Mouse (Mus musculus): Measurements from ENCODE around the gene Nfib.

Nfib gene

DNA sequence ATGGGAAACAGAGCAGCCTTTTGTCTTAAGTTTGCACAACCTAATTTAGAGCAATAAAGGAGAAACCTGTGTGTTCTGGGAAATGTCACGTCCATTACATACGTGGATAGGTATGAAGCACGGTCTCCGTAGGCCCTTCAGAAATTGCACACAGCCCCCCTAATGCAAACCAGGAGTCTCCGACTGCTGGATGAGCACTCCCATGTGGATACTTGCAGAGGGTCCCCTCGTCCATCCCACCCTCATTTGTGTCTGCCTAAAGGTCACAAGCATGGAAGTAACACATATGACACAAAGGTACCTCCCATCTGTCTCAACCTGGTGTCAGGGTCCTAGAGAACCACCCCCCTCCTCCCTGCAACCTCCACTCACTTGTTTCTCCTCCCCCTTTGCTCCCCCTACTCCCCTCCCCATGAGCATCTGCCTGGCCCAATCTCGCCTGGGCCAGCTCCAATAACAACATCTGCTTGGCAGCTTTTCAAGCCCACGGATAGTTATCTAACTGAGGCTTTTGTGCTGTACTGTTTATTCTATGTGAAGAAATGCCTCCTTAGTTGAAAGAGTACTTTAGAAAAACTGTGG, 241.4 kb downstream of the Nfib start:
- DNase-seq (ENCODE audit: low spot score), result no peak

DNA sequence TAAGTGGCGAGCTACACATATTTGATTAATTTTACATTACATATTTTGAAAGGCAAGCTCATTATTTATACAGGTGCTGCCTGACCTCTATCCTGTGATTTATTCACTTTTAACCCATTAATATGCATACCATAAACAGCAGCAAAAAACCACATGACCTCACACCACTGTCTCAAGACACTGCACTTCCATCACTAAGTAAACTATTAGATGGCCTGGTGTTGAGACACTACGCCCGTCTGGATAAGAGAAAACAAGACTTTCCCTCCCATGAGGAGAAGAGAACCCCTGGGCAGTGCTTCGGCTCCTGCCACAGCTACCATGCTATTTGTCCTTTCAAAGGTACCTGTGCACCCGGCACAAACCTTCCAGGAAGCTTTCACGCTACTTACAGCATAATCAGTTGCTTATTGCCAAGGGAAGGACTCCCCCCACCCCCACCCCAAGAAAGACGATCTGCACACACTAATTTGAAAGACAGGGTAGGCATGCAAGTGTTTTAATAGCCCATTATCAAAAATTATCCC, 242.3 kb downstream of the Nfib start:
- DNase-seq (ENCODE audit: low spot score), result no peak

GRCm38 (mm10) chr4:82461676-82462075, 243.9 kb downstream of the Nfib start:
- no peak for DNase-seq (ENCODE audit: low spot score)

DNA sequence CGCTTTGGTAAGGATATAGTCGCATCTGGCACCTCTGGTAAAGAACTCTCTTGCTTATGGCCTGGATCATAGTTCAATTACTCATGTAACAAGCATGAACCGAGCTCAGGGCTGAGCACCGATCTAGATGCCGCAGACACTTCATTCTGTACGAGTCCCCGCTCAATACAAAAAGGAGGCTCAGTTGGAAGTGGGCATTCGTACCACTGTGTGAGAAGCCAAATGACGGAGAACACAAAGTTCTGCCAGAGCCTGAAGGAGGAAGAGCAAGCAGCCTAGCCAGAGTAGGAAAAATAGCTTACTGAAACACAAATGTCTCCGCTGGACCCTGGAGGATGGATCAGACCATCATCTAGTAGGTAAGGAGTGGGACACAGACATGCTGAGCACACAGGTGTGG, 246.7 kb downstream of the Nfib start:
- no peak for DNase-seq (ENCODE audit: low spot score)

GRCm38 (mm10) chr4:82456908-82457307, 248.6 kb downstream of the Nfib start:
- no peak for DNase-seq (ENCODE audit: low spot score)

DNA sequence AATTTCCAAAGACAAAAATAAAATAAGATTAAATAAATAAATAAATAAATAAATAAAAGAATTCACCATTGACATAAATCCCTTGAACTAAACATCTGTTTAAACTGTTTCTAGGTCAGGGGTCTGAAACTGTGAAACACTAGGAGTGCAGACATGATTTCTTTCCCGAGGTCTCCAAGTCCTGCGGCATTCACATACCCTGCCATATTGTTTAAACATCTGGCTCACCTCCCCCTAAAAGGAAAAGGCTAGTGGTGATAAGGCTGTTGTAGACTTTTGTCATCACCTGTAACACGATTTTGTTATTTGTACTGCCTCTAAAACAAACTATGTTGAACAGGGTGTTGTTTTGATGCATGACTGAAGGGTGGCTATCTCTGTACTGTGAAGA, 249.2 kb downstream of the Nfib start:
- DNase-seq (ENCODE audit: low spot score), result no peak

DNA sequence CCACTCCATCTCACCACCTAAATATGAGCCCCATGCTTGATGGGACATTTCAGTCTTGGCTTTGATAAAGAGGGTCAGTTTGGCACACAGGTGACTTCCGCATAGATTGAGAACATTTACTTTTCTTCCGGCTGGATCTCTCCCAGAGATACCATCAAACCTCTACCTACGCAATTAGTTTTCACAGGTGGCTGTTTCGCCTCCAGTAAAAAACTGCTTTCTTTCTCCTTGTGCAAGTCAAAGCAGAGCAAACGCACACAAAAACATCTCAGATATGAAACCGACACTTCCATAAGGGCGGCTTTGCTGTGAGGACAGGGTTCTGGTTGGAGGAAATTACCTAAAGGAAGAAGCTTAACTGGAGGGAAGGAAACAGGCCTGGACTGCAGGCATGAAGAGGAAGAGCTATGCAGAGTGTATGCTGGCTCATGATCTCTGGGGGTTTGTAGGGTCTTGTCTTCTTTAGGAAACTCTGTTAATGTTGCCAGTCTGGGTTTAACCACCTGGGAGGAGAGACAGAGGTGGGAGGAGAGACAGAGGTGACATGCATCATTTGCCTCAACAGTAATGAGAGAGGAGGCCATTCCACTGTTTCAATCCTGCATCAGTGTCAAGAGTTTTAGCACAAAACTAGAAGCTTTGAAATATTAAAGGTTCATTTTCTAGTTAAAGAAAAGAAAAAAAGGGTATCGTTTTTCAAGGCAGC, 249.8 kb downstream of the Nfib start:
- no peak for DNase-seq (ENCODE audit: low spot score)

- DNase-seq (ENCODE audit: low spot score), result no peak
These were observed 250.6 kb downstream of the Nfib start for GRCm38 (mm10) chr4:82454989-82455388.

GRCm38 (mm10) chr4:82453341-82453740, 252.2 kb downstream of the Nfib start:
- no peak for DNase-seq (ENCODE audit: low spot score)

- DNase-seq (ENCODE audit: low spot score), result no peak
These were observed 252.6 kb downstream of the Nfib start for GRCm38 (mm10) chr4:82452905-82453304.

DNA sequence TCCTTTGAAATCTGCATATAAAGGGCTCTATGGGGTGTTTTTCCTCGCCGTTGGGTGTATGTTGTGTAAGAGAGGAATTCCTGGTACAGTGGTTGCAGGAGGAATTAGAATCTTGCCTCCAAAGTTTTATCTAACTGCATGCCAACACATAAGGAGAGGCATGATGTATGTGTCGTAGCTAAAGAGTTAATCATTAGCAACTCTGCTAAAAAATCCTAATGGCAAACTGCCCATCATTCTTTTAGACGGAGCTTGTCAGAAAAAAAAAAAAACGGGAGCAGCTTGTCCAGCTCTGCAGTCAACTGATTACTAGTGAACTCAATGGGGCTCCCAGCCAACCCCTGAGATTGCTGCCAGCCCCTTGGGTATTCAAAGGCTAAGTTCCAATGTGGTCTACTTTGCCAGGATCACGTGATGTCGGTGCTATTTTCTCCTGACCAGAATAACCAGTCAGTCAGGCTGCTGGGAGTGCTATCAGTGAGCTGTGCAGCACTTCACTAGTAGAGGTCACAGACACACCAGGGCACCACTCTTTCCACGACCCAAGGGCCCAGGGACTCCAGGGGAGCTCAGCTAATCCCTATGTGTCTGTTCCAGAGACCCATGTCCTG, 258.4 kb downstream of the Nfib start:
- peak; percentile 56 for DNase-seq (ENCODE audit: low spot score)

GRCm38 (mm10) chr4:82444078-82444477, 261.5 kb downstream of the Nfib start:
- no peak for DNase-seq (ENCODE audit: low spot score)

DNA sequence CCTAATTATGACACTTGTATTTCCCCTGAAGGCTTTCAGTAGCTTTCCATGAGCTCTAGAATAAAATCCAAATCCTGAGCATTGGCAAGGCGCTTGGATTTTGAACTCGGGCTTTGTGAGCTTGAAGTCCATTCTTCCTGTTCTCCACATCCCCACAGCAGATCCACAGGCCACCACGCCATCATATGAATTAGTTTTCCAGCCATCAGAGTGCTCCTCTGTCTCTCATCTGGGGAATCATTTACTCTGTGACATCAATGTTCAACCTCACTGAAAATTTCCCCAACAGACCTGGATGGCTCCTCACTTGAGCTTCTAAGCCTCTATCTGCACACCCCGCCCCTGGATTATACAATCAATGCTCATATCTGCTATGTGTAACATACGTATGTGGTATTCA, 262.1 kb downstream of the Nfib start:
- no peak for DNase-seq (ENCODE audit: low spot score)

DNA sequence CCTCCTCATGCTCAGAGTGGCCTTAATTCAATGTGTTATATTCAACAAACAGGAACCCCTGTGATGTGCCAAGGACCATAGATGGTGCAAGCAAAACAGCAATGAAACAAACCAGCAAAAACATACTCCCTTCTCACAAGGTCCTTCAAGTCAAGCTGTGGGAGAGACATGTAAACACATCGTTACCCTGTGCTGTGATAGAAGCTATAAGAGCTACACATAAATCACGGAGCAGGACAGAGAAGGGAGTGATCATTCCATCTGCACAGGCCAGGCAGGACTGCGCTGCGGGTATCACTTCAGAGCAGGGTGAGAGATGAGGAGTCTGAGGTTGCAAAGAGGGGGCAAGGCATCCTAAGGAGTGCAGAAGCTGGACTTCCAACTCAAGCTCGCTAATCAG, 262.5 kb downstream of the Nfib start:
- DNase-seq (ENCODE audit: low spot score), result no peak

DNA sequence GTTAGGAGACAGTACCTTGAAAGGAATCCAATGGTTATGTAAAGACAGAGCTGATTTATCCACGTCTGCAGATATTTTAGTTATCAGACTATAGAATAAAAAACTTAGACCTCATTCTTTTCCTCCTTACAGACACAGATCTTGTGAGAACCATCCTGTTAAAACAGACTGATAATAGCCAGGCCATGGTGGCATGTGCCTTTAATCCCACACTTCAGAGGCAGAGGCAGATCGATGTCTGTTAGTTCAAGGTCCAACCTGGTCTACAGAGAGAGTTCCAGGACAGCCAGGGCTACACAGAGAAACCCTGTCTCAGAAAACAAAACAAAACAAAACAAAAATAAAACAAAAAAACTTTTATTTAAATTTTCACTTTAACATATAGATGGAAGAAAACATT, 264.9 kb downstream of the Nfib start:
- DNase-seq (ENCODE audit: low spot score), result no peak

DNA sequence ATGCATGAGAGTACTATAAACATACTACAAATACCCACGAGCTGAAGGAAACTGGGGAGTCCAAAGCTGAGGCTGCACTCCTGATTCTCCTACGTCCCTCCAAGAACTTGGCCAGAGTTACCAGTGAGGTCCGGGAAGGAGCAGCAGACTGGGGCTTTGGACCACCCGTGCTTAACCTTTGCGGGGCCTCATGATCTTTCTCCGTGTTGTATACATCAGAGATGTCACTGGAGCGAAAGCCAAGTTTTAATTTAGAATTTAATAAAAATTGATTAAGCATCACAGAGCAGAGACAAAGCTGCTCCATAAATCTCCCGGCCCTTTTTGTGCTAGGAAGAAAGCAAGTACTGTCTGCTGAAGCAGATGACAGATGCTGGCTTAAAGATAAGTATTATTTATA, 265.7 kb downstream of the Nfib start:
- DNase-seq (ENCODE audit: low spot score), result no peak

- DNase-seq (ENCODE audit: low spot score), result no peak
These were observed 266.9 kb downstream of the Nfib start for GRCm38 (mm10) chr4:82438631-82439030.

DNA sequence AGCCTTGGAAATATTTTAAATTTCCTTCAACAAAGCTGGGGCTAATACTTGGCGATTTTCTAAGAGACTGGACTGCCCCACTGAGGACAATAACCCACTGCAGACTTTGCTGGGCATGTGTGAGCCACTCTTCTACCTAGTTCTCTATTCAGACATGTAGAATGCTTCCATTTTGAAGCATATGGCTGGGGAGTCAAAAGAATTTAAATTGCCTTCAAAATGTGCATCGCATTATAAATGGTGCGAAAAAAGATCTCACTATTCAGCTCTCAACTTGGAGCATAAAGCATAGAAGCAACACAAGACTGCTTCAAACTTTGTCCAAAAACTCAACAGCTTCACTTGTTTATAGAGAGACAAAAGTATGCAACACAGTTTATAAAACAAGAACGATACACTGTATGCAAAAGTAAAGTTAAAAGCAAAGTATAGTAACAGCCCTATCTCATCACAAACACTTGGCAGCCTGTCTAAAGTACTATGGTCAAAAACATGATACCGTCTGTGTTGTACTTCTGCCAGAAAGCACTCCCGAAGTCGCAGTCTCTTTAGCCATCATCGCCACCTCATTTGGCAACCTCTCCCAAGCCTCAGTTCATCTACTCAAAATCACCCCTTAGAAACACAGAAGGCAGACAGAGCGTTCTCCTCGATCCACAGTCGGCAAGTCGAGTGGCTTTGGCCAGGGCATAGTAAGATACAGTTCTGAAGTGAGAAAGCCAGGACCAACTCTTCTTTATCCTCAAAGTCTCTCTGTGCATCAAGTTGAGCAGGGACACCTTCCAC, 267.8 kb downstream of the Nfib start:
- no peak for DNase-seq (ENCODE audit: low spot score)

DNA sequence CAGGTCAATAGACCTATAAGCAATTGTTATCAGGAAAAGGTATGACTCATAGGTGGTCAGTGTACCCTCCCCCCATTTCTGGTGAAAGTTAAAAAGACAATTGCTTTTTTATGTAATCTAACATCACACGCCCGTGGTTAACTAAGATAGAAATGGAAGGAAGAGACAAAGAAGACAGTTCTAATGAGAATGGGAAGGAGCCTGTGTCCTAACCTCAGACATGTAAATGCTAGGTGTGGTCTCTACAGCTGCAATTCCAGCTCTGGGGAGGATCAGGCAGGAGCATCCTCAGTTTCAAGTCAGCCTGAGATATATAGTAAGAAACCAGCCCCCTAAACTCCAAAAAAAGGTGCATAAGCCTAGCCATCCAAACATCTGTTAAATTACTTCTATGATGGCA, 268.9 kb downstream of the Nfib start:
- DNase-seq (ENCODE audit: low spot score), result no peak

DNA sequence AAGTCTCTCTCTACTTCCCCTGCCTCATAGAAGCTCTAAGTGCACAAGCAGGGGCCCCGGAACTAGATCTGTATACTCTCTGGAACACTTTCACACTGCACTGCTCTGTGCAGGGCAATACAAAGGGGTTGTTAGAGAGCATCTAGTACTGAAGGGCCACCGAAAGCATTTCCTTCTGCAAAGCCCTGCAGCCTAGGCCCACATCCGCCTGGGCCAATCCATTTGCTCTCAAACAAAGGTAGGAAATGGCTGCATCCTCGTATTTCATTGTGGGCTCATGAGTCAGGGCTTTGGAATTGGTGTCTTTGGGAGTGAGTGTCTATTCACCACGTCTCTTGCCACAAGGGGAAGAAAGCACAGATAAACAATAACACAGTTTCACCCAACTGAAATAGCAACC, 269.8 kb downstream of the Nfib start:
- no peak for DNase-seq (ENCODE audit: low spot score)

DNA sequence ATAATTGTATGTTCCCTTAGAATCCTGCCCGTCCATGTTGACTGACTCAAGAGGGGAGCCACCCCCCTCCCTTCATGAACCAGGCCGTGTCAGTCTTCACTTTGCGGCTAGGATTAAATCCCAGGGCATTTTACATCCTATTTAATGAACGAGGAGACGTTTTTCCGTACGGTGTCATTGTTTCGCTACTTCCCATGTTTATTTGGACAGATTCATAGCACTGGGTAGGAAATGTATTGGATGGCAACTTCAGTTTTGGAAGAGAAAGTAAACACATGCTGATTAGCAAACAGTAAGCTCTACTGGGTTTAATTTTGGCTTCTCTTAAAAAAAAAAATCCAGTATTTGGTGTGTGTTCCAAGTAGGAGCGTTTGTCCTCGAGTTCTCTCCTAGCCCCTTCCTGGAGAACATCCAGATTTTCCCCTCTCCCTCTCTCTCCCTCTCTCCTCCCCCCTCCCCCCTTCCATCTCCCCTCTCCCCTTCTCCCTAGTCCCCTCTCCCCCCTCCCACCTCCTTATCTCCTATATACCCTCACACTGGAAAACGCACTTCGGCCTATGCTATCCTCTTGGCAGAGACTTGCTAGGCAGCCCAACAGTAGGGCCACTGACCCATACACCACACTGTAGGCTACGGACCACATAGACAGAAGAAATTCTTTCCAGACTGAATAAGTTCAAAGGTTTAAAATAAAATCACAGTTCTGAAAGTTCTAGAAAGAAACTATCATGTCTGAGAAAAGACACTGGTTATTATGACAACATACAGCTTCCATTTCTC, 271.4 kb downstream of the Nfib start:
- DNase-seq (ENCODE audit: low spot score), result no peak

- no peak for DNase-seq (ENCODE audit: low spot score)
These were observed 273.7 kb downstream of the Nfib start for GRCm38 (mm10) chr4:82431831-82432230.

All from ovary, postnatal 10 days (tissue).